Mouse (Mus musculus) urinary bladder, postnatal 4 days (tissue): ENCODE data around the gene Slc22a30.
"Not testable (repeated sequence)": the region's sequence is repeated elsewhere in the genome, so short reads cannot be mapped to it uniquely, and the experiment has no call there.

Experiments used
- DNase-seq, 2 experiments: peaks; one replicate each; pipeline ENCODE4 v3.0.0; 2021 to 2022; ENCODE audit warnings: low spot score in 2 of 2

Gene Slc22a30

GRCm38 (mm10) chr19:8405011-8405410 lies at the start of gene Slc22a30:
Slc22a30 (minus strand) TSS chr19:8405111.
- not testable (repeated sequence) for DNase-seq

GRCm38 (mm10) chr19:8448321-8448720 lies 43.4 kb upstream of the Slc22a30 start:
- DNase-seq, result no peak

- DNase-seq, result no peak
These were observed 42.6 kb upstream of the Slc22a30 start for GRCm38 (mm10) chr19:8447516-8447915.

- no peak for DNase-seq
These were observed 26.2 kb upstream of the Slc22a30 start for GRCm38 (mm10) chr19:8431051-8431662.

- not testable (repeated sequence) for DNase-seq
These were observed 2.5 kb upstream of the Slc22a30 start for GRCm38 (mm10) chr19:8407290-8408021.
